Comparison of ENCODE assay signal across 26 mouse cellular contexts in genomic region chr15:78677708-78678107, GRCm38 (mm10). TPM values are rescaled to one million over a fixed set of nuclear protein-coding genes. Genes with fewer than 3 reads are reported as not detected.
DNase-seq lines count a peak whose midpoint lies in the region; ATAC-seq and TF ChIP-seq lines count a peak whose summit lies in the region.
"Had no signal": no experiment of that assay in that cellular context is flagged by ENCODE, and none has a peak within 500 bp of the region (broad histone marks: within the 10 kb centered on the region; RNA-seq: fewer than 3 reads in every experiment).

No protein-coding gene starts in this region.

- no peak for ATAC-seq in forebrain, embryonic 14.5 days
- ATAC-seq in forebrain, embryonic 12.5 days (ENCODE audit: low FRiP score), result no peak
- no peak for ATAC-seq in hindbrain, postnatal 0 days
- ATAC-seq in hindbrain, embryonic 12.5 days (ENCODE audit: low FRiP score), result no peak
- ATAC-seq in midbrain, embryonic 16.5 days, result no peak
- ATAC-seq in midbrain, embryonic 13.5 days, result no peak
- ATAC-seq: lung, postnatal 0 days; Patski had no signal

- TF ChIP-seq CTCF in hindbrain, postnatal 0 days (IDR thresholded peaks at IDR 0.05; ENCODE audit: low read depth), result no peak
- no peak for TF ChIP-seq CTCF in olfactory bulb, adult 2 months (IDR thresholded peaks at IDR 0.05; ENCODE audit: insufficient read depth, low read depth, low read length)

- no peak overlapping the region for H3K4me2 ChIP-seq in forebrain, embryonic 14.5 days (ENCODE audit: low read length)
- H3K4me2 ChIP-seq in forebrain, embryonic 12.5 days, result no peak overlapping the region
- H3K4me2 ChIP-seq in hindbrain, postnatal 0 days (ENCODE audit: low read depth, low read length), result no peak overlapping the region
- H3K4me2 ChIP-seq in hindbrain, embryonic 12.5 days (replicated peaks), result no peak overlapping the region
- H3K4me2 ChIP-seq in midbrain, embryonic 16.5 days (ENCODE audit: low read length), result no peak overlapping the region
- H3K4me2 ChIP-seq in midbrain, embryonic 13.5 days (replicated peaks), result no peak overlapping the region
- H3K4me2 ChIP-seq: embryonic facial prominence, embryonic 13.5 days; heart, embryonic 11.5 days; hindbrain, embryonic 15.5 days; kidney, embryonic 15.5 days; limb, embryonic 15.5 days; liver, embryonic 13.5 days had no signal

- H3K9me3 ChIP-seq in forebrain, embryonic 14.5 days (replicated peaks; ENCODE audit: control insufficient read depth, low read length), result no peaks in the 10 kb centered on the region
- H3K9me3 ChIP-seq in forebrain, embryonic 12.5 days, result no peaks in the 10 kb centered on the region
- H3K9me3 ChIP-seq in hindbrain, postnatal 0 days (ENCODE audit: low read length), result no peaks in the 10 kb centered on the region
- H3K9me3 ChIP-seq in hindbrain, embryonic 12.5 days (replicated peaks), result no peaks in the 10 kb centered on the region
- H3K9me3 ChIP-seq in midbrain, embryonic 16.5 days (replicated peaks; ENCODE audit: control insufficient read depth, low read length, poor library complexity, severe bottlenecking), result no peaks in the 10 kb centered on the region; the same call in 1 of the 2 replicates
- no peaks in the 10 kb centered on the region for H3K9me3 ChIP-seq in midbrain, embryonic 13.5 days
- H3K9me3 ChIP-seq: embryonic facial prominence, embryonic 13.5 days; hindbrain, embryonic 15.5 days; kidney, embryonic 15.5 days; limb, embryonic 10.5 days; limb, embryonic 15.5 days; liver, embryonic 13.5 days; megakaryocyte, embryonic 14.5 days had no signal

- 41% methylated on average over 5 of the region's 5 CpGs for WGBS in forebrain, embryonic 14.5 days
- WGBS in forebrain, embryonic 12.5 days, result 47% methylated on average over 5 of the region's 5 CpGs
- 47% methylated on average over 5 of the region's 5 CpGs for WGBS in hindbrain, postnatal 0 days
- WGBS in hindbrain, embryonic 12.5 days, result 71% methylated on average over 5 of the region's 5 CpGs
- WGBS in midbrain, embryonic 16.5 days, result 56% methylated on average over 5 of the region's 5 CpGs
- 55% methylated on average over 5 of the region's 5 CpGs for WGBS in midbrain, embryonic 13.5 days
- WGBS in olfactory bulb, adult 2 months, result 47% methylated on average over 5 of the region's 5 CpGs

- no peaks in the 10 kb centered on the region for H3K36me3 ChIP-seq in forebrain, embryonic 14.5 days (ENCODE audit: control insufficient read depth, insufficient read depth, low read length)
- no peaks in the 10 kb centered on the region for H3K36me3 ChIP-seq in forebrain, embryonic 12.5 days (replicated peaks)
- no peaks in the 10 kb centered on the region; the same call in 1 of the 2 replicates for H3K36me3 ChIP-seq in hindbrain, postnatal 0 days (ENCODE audit: insufficient read depth, low read length)
- no peaks in the 10 kb centered on the region for H3K36me3 ChIP-seq in hindbrain, embryonic 12.5 days
- peaks cover 8% of the 10 kb centered on the region for H3K36me3 ChIP-seq in midbrain, embryonic 16.5 days (ENCODE audit: control insufficient read depth, insufficient read depth, low read length)
- H3K36me3 ChIP-seq in midbrain, embryonic 13.5 days, result peaks cover 15% of the 10 kb centered on the region
- H3K36me3 ChIP-seq: embryonic facial prominence, embryonic 13.5 days; kidney, embryonic 15.5 days; limb, embryonic 10.5 days; limb, embryonic 15.5 days; liver, embryonic 13.5 days had no signal

- no peak for TF ChIP-seq POLR2A in olfactory bulb, adult 2 months (IDR thresholded peaks at IDR 0.05; ENCODE audit: insufficient read depth, low read depth, low read length)

- no peak overlapping the region for H3K27ac ChIP-seq in forebrain, embryonic 14.5 days (ENCODE audit: low read depth, low read length)
- no peak overlapping the region for H3K27ac ChIP-seq in forebrain, embryonic 12.5 days
- H3K27ac ChIP-seq in hindbrain, postnatal 0 days, result 0 out of 2 replicates have a peak overlapping the region, but pooled peaks have one; percentile 22
- H3K27ac ChIP-seq in hindbrain, embryonic 12.5 days, result no peak overlapping the region
- no peak overlapping the region for H3K27ac ChIP-seq in midbrain, embryonic 16.5 days (ENCODE audit: low read length)
- no peak overlapping the region for H3K27ac ChIP-seq in midbrain, embryonic 13.5 days
- peak overlapping the region; percentile 80 for H3K27ac ChIP-seq in olfactory bulb, adult 2 months (ENCODE audit: insufficient read depth, low read depth, low read length)
- H3K27ac ChIP-seq: embryonic facial prominence, embryonic 13.5 days; hindbrain, embryonic 15.5 days; kidney, embryonic 15.5 days; limb, embryonic 10.5 days; limb, embryonic 15.5 days; liver, embryonic 13.5 days had no signal

- H3K4me3 ChIP-seq in forebrain, embryonic 14.5 days (ENCODE audit: low read depth, low read length), result no peak overlapping the region
- no peak overlapping the region for H3K4me3 ChIP-seq in forebrain, embryonic 12.5 days (replicated peaks)
- no peak overlapping the region for H3K4me3 ChIP-seq in hindbrain, postnatal 0 days (ENCODE audit: low read length)
- no peak overlapping the region for H3K4me3 ChIP-seq in hindbrain, embryonic 12.5 days
- H3K4me3 ChIP-seq in midbrain, embryonic 16.5 days (ENCODE audit: low read depth, low read length), result no peak overlapping the region
- no peak overlapping the region for H3K4me3 ChIP-seq in midbrain, embryonic 13.5 days (replicated peaks)
- H3K4me3 ChIP-seq in olfactory bulb, adult 2 months (ENCODE audit: insufficient read depth, low read depth, low read length), result no peak overlapping the region
- H3K4me3 ChIP-seq: embryonic facial prominence, embryonic 13.5 days; erythroblast, embryonic 14.5 days; hindbrain, embryonic 15.5 days; kidney, embryonic 15.5 days; limb, embryonic 10.5 days; limb, embryonic 15.5 days; liver, embryonic 13.5 days had no signal

- no peak overlapping the region for H3K9ac ChIP-seq in forebrain, embryonic 14.5 days (ENCODE audit: low read length)
- H3K9ac ChIP-seq in forebrain, embryonic 12.5 days, result no peak overlapping the region
- H3K9ac ChIP-seq in hindbrain, postnatal 0 days (replicated peaks; ENCODE audit: low read length), result no peak overlapping the region
- H3K9ac ChIP-seq in hindbrain, embryonic 12.5 days, result no peak overlapping the region
- H3K9ac ChIP-seq in midbrain, embryonic 16.5 days (ENCODE audit: low read depth, low read length), result peak overlapping the region; percentile 28; the same call in 1 of the 2 replicates
- no peak overlapping the region for H3K9ac ChIP-seq in midbrain, embryonic 13.5 days (replicated peaks)
- H3K9ac ChIP-seq: embryonic facial prominence, embryonic 13.5 days; hindbrain, embryonic 15.5 days; kidney, embryonic 15.5 days; limb, embryonic 15.5 days; liver, embryonic 13.5 days had no signal

- peaks cover 2% of the 10 kb centered on the region for H3K27me3 ChIP-seq in forebrain, embryonic 14.5 days (replicated peaks; ENCODE audit: control insufficient read depth, insufficient read depth, low read length)
- peaks cover 52% of the 10 kb centered on the region for H3K27me3 ChIP-seq in forebrain, embryonic 12.5 days
- H3K27me3 ChIP-seq in hindbrain, postnatal 0 days (ENCODE audit: insufficient read depth, low read length), result no peaks in the 10 kb centered on the region
- peaks cover 24% of the 10 kb centered on the region for H3K27me3 ChIP-seq in hindbrain, embryonic 12.5 days
- peaks cover 9% of the 10 kb centered on the region for H3K27me3 ChIP-seq in midbrain, embryonic 16.5 days (ENCODE audit: control insufficient read depth, insufficient read depth, low read depth, low read length)
- H3K27me3 ChIP-seq in midbrain, embryonic 13.5 days, result peaks cover 23% of the 10 kb centered on the region

- H3K4me1 ChIP-seq in forebrain, embryonic 14.5 days (ENCODE audit: control insufficient read depth, insufficient read depth, low read length), result peaks cover 16% of the 10 kb centered on the region
- peaks cover 47% of the 10 kb centered on the region for H3K4me1 ChIP-seq in forebrain, embryonic 12.5 days
- peaks cover 7% of the 10 kb centered on the region; the same call in 1 of the 2 replicates for H3K4me1 ChIP-seq in hindbrain, postnatal 0 days (ENCODE audit: insufficient read depth, low read length)
- H3K4me1 ChIP-seq in hindbrain, embryonic 12.5 days, result peaks cover 66% of the 10 kb centered on the region
- peaks cover 14% of the 10 kb centered on the region for H3K4me1 ChIP-seq in midbrain, embryonic 16.5 days (ENCODE audit: control insufficient read depth, insufficient read depth, low read length)
- H3K4me1 ChIP-seq in midbrain, embryonic 13.5 days (replicated peaks), result peaks cover 70% of the 10 kb centered on the region
- H3K4me1 ChIP-seq in olfactory bulb, adult 2 months (ENCODE audit: control insufficient read depth, insufficient read depth, low read length), result peaks cover 96% of the 10 kb centered on the region
- H3K4me1 ChIP-seq: liver, embryonic 13.5 days; megakaryocyte, embryonic 14.5 days had no signal

- DNase-seq in forebrain, embryonic 14.5 days (ENCODE audit: low spot score), result peak; percentile 27
- DNase-seq in hindbrain, postnatal 0 days (ENCODE audit: low spot score), result no peak
- DNase-seq: embryo, embryonic 11 days; gastrocnemius, postnatal 25 days; kidney, adult 18-20 months; kidney, postnatal 25 days; liver, embryonic 13.5 days; lung, adult 18-20 months; lung, postnatal 4 days had no signal

RNA-seq across cellular contexts. Expression of gene Elfn2, which starts 40.9 kb away (rescaled TPM):
- 3.7 and 5.3 TPM in 2 replicates for polyA plus RNA-seq in forebrain, embryonic 14.5 days (2014; fragmentation: Nextera tagmentation; extraction: Ambion mirVana)
- 1.2 TPM in 2 replicates for polyA plus RNA-seq in forebrain, embryonic 12.5 days (2016; fragmentation: Nextera tagmentation; extraction: Ambion mirVana)
- total RNA-seq in hindbrain, postnatal 0 days (2014; rRNA removed), result 40.9 and 43.1 TPM in 2 replicates
- polyA plus RNA-seq in hindbrain, postnatal 0 days (2015; fragmentation: Nextera tagmentation; extraction: Ambion mirVana), result 8.4 and 9.1 TPM in 2 replicates
- 2.4 and 2.5 TPM in 2 replicates for polyA plus RNA-seq in hindbrain, embryonic 12.5 days (2016; fragmentation: Nextera tagmentation; extraction: Ambion mirVana)
- 9.6 and 12.6 TPM in 2 replicates for polyA plus RNA-seq in midbrain, embryonic 16.5 days (2015; fragmentation: Nextera tagmentation; extraction: Ambion mirVana)
- 3.0 and 3.3 TPM in 2 replicates for polyA plus RNA-seq in midbrain, embryonic 13.5 days (2015; fragmentation: Nextera tagmentation; extraction: Ambion mirVana)
- not detected in 2 replicates for polyA plus RNA-seq in olfactory bulb, adult 2 months (2012; ENCODE audit: insufficient read depth, insufficient read length, low replicate concordance, missing spikeins)
- total RNA-seq: monocyte, adult 5-6 weeks; neutrophil, adult 5-6 weeks had no signal
- polyA plus RNA-seq: heart, embryonic 11.5 days; kidney, embryonic 15.5 days; limb, embryonic 10.5 days had no signal

Comparison
In these comparisons a context has a peak if more than half of its experiments do, and no peak if none do; other contexts are left out.
1. H3K27ac ChIP-seq: peak in hindbrain, postnatal 0 days (single experiment) and olfactory bulb, adult 2 months (single experiment); none in forebrain, embryonic 14.5 days (single experiment), forebrain, embryonic 12.5 days (single experiment), hindbrain, embryonic 12.5 days (single experiment), midbrain, embryonic 16.5 days (single experiment) and midbrain, embryonic 13.5 days (single experiment).